Mouse (Mus musculus) liver, adult 2 months (tissue): ENCODE measurements around the gene 3110009E18Rik. TPM values are rescaled to one million over a fixed set of nuclear protein-coding genes. Genes with fewer than 3 reads are reported as not detected.
A peak's percentile ranks its signal among the peaks of the same experiment; 100 is the strongest.

Source experiments
- DNase-seq: peaks from one replicate; pipeline ENCODE4 v3.0.0-alpha.2; 2011; ENCODE audit warnings: low read depth, low spot score; ENCODE audit errors: extremely low read depth
- H3K27ac ChIP-seq: fragments of 200-500 bp; replicated peaks from 2 replicates; pipeline ENCODE4 v1.5.1; 2012; ENCODE audit warnings: low read depth, mild to moderate bottlenecking, control low read depth, inconsistent platforms, low read length; ENCODE audit not compliant: insufficient read depth
- H3K27me3 ChIP-seq: fragments of 200-500 bp; 2 replicates; pipeline ENCODE4 v1.6.1; 2012; ENCODE audit warnings: mild to moderate bottlenecking, moderate library complexity, low read length, inconsistent platforms; ENCODE audit not compliant: control insufficient read depth, insufficient read depth
- H3K36me3 ChIP-seq: fragments of 200-500 bp; 2 replicates; pipeline ENCODE4 v1.6.1; 2012; ENCODE audit warnings: low read length, inconsistent platforms; ENCODE audit not compliant: control insufficient read depth, insufficient read depth
- H3K4me1 ChIP-seq: fragments of 200-500 bp; 2 replicates; pipeline ENCODE4 v1.6.1; 2011; ENCODE audit warnings: low read length; ENCODE audit not compliant: control insufficient read depth, insufficient read depth
- H3K4me3 ChIP-seq: fragments of 200-500 bp; 2 replicates; pipeline ENCODE4 v1.5.1; 2011; ENCODE audit warnings: low read depth, mild to moderate bottlenecking, control low read depth, low read length, moderate library complexity; ENCODE audit not compliant: insufficient read depth
- H3K79me2 ChIP-seq: fragments of 200-500 bp; 2 replicates; pipeline ENCODE4 v1.6.1; 2012; ENCODE audit warnings: inconsistent platforms, mild to moderate bottlenecking, low read length, moderate library complexity; ENCODE audit not compliant: control insufficient read depth, insufficient read depth
- H3K9ac ChIP-seq: fragments of 200-500 bp; 2 replicates; pipeline ENCODE4 v1.6.1; 2012; ENCODE audit warnings: low read depth, mild to moderate bottlenecking, control low read depth, inconsistent platforms, low read length
- CTCF ChIP-seq: fragments of 200-500 bp; IDR thresholded peaks from 2 replicates; pipeline ENCODE4 v1.5.1; 2011; ENCODE audit warnings: low read depth, low read length, control low read depth
- POLR2A ChIP-seq: fragments of 200-500 bp; IDR thresholded peaks from 2 replicates; pipeline ENCODE4 v1.6.1; 2011; ENCODE audit warnings: low read length, control low read depth; ENCODE audit not compliant: insufficient read depth; ENCODE audit errors: extremely low read depth
- WGBS: fragments of 180-500 bp; shearing (Covaris S2); methylation state at CpG from one replicate; pipeline ENCODE4 v1.1.7; 2018; 5-methylcytosine and 5-hydroxymethylcytosine counted together
- polyA plus RNA-seq: library from polyadenylated mRNA; depleted of rRNA; stranded (reverse); fragments of >200 nt; gene quantifications from 2 replicates; pipeline ENCODE4 v1.2.3, GENCODE M21; 2012; rRNA removed
- total RNA-seq: library from RNA; depleted of rRNA; stranded (reverse); fragments of >200 nt; gene quantifications from 2 replicates; pipeline ENCODE4 v1.2.3, GENCODE M21; 2014; rRNA removed

Gene 3110009E18Rik
- total and polyA plus RNA-seq, 2 experiments = 0.61 to 1.4 TPM

DNA sequence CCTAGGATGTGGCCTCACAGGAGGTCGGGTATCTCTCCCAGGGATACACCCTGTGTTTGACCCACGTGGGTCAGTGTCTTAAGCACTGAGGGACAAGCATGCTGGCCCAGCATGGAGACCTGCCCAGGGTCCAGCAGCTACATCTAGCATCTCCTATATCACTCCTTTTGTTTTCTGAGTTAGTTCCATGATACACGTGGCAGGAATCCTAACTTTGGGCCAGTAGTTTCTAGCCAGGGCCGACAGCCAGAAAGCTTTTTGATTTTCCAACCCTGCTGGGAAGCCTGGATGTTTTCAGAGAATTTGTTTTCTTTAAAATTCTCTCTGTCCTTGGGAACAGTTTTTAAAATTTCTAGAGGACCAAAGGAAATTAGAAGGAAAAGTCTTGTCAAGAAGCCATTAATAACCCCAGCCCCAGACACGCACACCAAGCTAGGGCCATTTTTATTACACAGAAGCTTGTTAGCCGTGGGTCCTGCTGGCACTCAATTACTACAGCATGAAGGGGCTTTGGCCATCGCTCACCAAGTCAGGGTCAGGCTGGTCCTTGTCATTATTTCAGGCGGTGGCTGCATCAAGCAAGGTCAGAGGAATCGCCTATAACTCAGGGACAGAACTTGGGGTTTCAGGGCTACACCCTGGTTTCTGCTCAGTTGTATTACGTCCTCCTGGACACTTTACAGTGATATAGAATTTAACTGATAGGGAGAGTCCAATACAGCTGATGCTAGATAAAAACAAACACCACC is 108.9 kb downstream of the 3110009E18Rik start:
- Histone ChIP-seq H3K27ac (no peak overlapping the region), H3K9ac (no peak overlapping the region), H3K79me2 (no peaks in the 10 kb centered on the region), H3K4me1 (no peaks in the 10 kb centered on the region), H3K4me3 (no peak overlapping the region), H3K36me3 (peaks cover 5% of the 10 kb centered on the region), H3K27me3 (no peaks in the 10 kb centered on the region)
- no peak for TF ChIP-seq POLR2A
- TF ChIP-seq CTCF = no peak
- 85% methylated on average over 10 of the region's 10 CpGs for WGBS
- no peak for DNase-seq

DNA sequence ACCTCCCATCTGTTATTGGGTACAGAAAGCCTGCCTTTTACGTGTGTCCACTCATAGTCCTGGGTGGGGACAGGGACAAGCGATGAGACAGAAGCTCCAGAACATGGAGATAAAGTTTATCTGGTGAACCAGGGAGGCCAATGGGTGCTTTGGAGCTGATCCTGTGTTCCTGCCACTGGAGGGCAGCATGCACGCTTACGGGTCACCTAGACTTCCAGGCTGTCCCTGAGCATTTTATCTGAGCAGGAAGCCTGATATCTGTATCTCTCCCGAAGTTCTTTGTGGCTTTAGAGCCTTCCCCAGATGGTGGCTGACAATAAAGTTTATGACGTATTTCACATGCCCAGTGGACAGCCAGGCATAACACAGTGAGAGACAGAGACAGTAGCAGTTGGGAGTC is 110.3 kb downstream of the 3110009E18Rik start:
- peak; percentile 78 for TF ChIP-seq CTCF
- no peak for TF ChIP-seq POLR2A
- Histone ChIP-seq H3K4me1 (no peaks in the 10 kb centered on the region), H3K4me3 (no peak overlapping the region), H3K79me2 (no peaks in the 10 kb centered on the region), H3K9ac (no peak overlapping the region), H3K27ac (no peak overlapping the region), H3K27me3 (no peaks in the 10 kb centered on the region), H3K36me3 (peaks cover 5% of the 10 kb centered on the region)
- WGBS = 57% methylated on average over 6 of the region's 6 CpGs
- DNase-seq = peak; percentile 6

DNA sequence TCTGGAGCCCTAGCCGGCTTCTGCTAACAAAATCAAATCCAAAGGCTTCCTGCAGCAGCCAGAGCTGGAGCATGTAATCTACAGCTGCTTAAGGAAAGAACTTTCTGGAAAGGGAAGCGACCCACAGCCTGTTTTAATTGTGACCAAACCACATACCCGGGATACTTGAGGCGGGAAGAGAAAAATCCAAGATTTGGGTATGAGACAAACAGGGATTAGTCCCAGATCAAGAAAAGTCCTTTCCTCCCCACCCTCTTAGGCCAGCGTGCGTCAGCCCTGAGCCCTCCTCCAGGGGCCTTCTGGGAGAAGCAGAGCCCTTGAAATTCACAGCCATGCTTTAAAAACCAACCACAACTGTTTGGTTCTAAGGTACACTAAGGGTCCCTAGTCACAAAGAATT is 111.2 kb downstream of the 3110009E18Rik start:
- Histone ChIP-seq H3K4me3 (no peak overlapping the region), H3K36me3 (peaks cover 3% of the 10 kb centered on the region; the same call in 1 of the 2 replicates), H3K27me3 (no peaks in the 10 kb centered on the region), H3K27ac (no peak overlapping the region), H3K4me1 (no peaks in the 10 kb centered on the region), H3K9ac (no peak overlapping the region), H3K79me2 (no peaks in the 10 kb centered on the region)
- TF ChIP-seq CTCF (no peak), POLR2A (no peak)
- WGBS = 80% methylated on average over 6 of the region's 6 CpGs
- no peak for DNase-seq

DNA sequence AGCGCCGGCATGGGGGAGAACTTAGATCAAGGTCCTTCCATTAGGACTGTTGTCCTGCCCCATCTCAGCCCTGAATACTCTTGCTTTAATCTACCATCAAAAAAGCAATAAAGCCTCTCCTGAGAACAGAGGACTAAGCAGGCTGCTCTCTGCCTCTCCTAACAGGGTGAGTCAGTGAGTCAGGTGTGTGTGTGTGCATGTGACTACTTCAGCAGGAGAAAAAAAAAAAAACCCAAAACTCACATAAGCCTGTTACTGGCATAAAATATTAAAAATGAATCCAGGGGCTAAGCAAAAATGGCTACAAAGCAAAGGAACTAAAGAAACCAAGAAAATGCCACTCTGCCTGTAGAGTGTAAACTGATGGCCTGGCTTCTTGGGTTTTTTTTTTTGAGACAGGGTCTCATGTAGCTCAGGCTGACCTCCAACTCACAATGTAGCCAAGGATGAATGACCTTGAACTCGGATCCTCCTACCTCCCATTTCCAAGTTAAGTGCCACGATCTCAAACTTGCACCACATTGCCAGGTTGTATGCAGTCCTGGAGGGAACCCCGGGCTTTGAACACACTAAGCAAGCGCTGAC is 114.7 kb downstream of the 3110009E18Rik start:
- H3K27ac ChIP-seq = no peak overlapping the region
- no peak overlapping the region for H3K4me3 ChIP-seq
- H3K9ac ChIP-seq = no peak overlapping the region
- H3K4me1 ChIP-seq = no peaks in the 10 kb centered on the region
- H3K36me3 ChIP-seq = peaks cover 4% of the 10 kb centered on the region; the same call in 1 of the 2 replicates
- H3K79me2 ChIP-seq = no peaks in the 10 kb centered on the region
- 83% methylated on average over 6 of the region's 6 CpGs for WGBS
- no peak for TF ChIP-seq POLR2A
- TF ChIP-seq CTCF = no peak
- no peaks in the 10 kb centered on the region for H3K27me3 ChIP-seq
- no peak for DNase-seq

DNA sequence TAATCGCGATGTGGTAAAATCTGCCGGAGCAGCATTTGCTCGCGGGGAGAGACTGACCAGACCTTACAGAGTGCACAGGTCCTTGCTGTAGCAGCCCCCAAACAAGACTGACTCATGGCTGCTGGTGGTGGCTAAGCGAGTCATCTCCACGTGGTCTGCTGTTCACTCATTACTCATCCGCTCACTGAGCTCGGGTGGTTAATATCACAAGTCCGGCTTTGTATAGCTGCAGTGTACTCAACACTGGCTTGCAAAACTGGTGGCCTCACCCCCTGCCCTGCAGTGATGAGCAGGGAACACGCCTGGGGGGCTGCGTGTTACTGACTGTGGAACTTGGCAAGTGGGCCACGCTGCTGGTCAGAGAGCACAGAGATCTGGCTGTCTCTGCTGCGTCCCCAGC is 115.4 kb downstream of the 3110009E18Rik start:
- no peak for DNase-seq
- H3K4me1 ChIP-seq = no peaks in the 10 kb centered on the region
- no peak for TF ChIP-seq CTCF
- TF ChIP-seq POLR2A = no peak
- H3K27me3 ChIP-seq = no peaks in the 10 kb centered on the region
- no peak overlapping the region for H3K9ac ChIP-seq
- peaks cover 4% of the 10 kb centered on the region; the same call in 1 of the 2 replicates for H3K36me3 ChIP-seq
- H3K27ac ChIP-seq = no peak overlapping the region
- no peak overlapping the region for H3K4me3 ChIP-seq
- no peaks in the 10 kb centered on the region for H3K79me2 ChIP-seq
- WGBS = 88% methylated on average over 14 of the region's 14 CpGs

DNA sequence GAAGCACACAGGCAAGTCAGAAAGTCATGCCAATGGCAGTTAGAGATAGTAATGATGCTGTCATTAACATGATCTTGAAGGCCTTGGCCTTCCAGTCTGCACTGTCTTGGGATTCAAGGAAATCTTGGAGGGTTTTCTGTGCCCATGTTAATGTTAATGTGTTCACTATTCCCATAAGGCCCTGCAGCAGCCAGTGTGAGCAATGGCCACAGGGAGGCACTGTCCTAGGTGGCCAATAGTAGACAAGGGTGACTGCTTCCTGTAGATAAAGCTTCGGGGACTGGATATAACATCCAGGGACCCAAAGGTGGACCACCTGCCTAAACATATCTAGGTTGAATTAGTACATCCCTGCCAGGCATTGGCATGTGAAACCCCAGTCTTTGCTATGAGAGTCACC is 116.1 kb downstream of the 3110009E18Rik start:
- H3K4me1 ChIP-seq = no peaks in the 10 kb centered on the region
- H3K27ac ChIP-seq = no peak overlapping the region
- H3K9ac ChIP-seq = no peak overlapping the region
- H3K27me3 ChIP-seq = no peaks in the 10 kb centered on the region
- H3K79me2 ChIP-seq = no peaks in the 10 kb centered on the region
- WGBS = 91% methylated on average over 1 of the region's 1 CpGs
- no peak for DNase-seq
- no peak overlapping the region for H3K4me3 ChIP-seq
- TF ChIP-seq POLR2A (no peak), CTCF (peak; percentile 49)
- H3K36me3 ChIP-seq = peaks cover 4% of the 10 kb centered on the region; the same call in 1 of the 2 replicates

Other genes with a start within 250 kb of the 3110009E18Rik start
- gene Tmem177, start 208.0 kb upstream of the 3110009E18Rik start, total RNA-seq = 4.0 and 4.4 TPM in 2 replicates
- 4.1 and 4.9 TPM in 2 replicates for gene Tmem177, start 208.0 kb upstream of the 3110009E18Rik start, polyA plus RNA-seq
- gene Cfap221, start 124.0 kb upstream of the 3110009E18Rik start, total RNA-seq = not detected in 2 replicates
- gene Cfap221, start 124.0 kb upstream of the 3110009E18Rik start, polyA plus RNA-seq = not detected in 2 replicates
- gene Sctr, start 114.3 kb upstream of the 3110009E18Rik start, total RNA-seq = not detected in 2 replicates
- 0.04 TPM in 1 of 2 replicates, not detected in the other for gene Sctr, start 114.3 kb upstream of the 3110009E18Rik start, polyA plus RNA-seq
- 64.9 and 96.5 TPM in 2 replicates for gene Tmem37, start 47.1 kb upstream of the 3110009E18Rik start, total RNA-seq
- 172 and 299 TPM in 2 replicates for gene Tmem37, start 47.1 kb upstream of the 3110009E18Rik start, polyA plus RNA-seq
- 1,543 and 1,850 TPM in 2 replicates for gene Dbi, start 109 bp upstream of the 3110009E18Rik start, total RNA-seq
- 1,631 and 1,632 TPM in 2 replicates for gene Dbi, start 109 bp upstream of the 3110009E18Rik start, polyA plus RNA-seq
- 7.5 and 11.9 TPM in 2 replicates for gene Steap3, start 151.5 kb downstream of the 3110009E18Rik start, total RNA-seq
- gene Steap3, start 151.5 kb downstream of the 3110009E18Rik start, polyA plus RNA-seq = 33.3 and 41.0 TPM in 2 replicates
- not detected in 2 replicates for gene C1ql2, start 219.4 kb downstream of the 3110009E18Rik start, total RNA-seq
- not detected in 2 replicates for gene C1ql2, start 219.4 kb downstream of the 3110009E18Rik start, polyA plus RNA-seq